Mouse (Mus musculus) heart, postnatal 0 days (tissue): Measurements from ENCODE around the gene Etv5.

Experiments
- CTCF ChIP-seq: IDR thresholded peaks from 2 replicates; pipeline ENCODE4 v1.5.1; 2016; ENCODE audit warnings: antibody characterized with exemption, control low read depth, low read depth
- EP300 ChIP-seq: IDR thresholded peaks from 2 replicates; pipeline ENCODE4 v1.6.1; 2016; ENCODE audit warnings: antibody characterized with exemption, low read depth

GRCm38 (mm10) chr16:22366040-22366439, 73.5 kb downstream of the Etv5 start:
- TF ChIP-seq CTCF, result no peak
- no peak for TF ChIP-seq EP300
